Mouse (Mus musculus): ENCODE data around the gene Apoh. TPM values are rescaled to one million over a fixed set of nuclear protein-coding genes. Genes with fewer than 3 reads are reported as not detected.
A peak's percentile ranks its signal among the peaks of the same experiment; 100 is the strongest.

Apoh gene
- polyA plus RNA-seq, 1 experiment from 2014 or later, result not detected

GRCm38 (mm10) chr11:108301796-108302490, 41.2 kb upstream of the Apoh start:
- Histone ChIP-seq H3K9me3 (ENCODE audit: control insufficient read depth, low read length) (no peaks in the 10 kb centered on the region), H3K27me3 (ENCODE audit: control insufficient read depth, insufficient read depth, low read length) (no peaks in the 10 kb centered on the region), H3K4me3 (ENCODE audit: low read length) (no peak overlapping the region), H3K36me3 (ENCODE audit: control insufficient read depth, insufficient read depth, low read length) (no peaks in the 10 kb centered on the region), H3K9ac (ENCODE audit: low read depth, low read length) (no peak overlapping the region), H3K4me1 (ENCODE audit: control insufficient read depth, insufficient read depth, low read length) (peaks cover 23% of the 10 kb centered on the region), H3K27ac (ENCODE audit: low read depth, low read length) (no peak overlapping the region), H3K4me2 (replicated peaks; ENCODE audit: low read depth, low read length) (no peak overlapping the region)
- peak; percentile 59 for ATAC-seq (ENCODE audit: low FRiP score, low TSS enrichment)
- WGBS, result 36% methylated on average over 10 of the region's 10 CpGs

- no peak for ATAC-seq (ENCODE audit: low FRiP score, low TSS enrichment)
- Histone ChIP-seq H3K36me3 (ENCODE audit: control insufficient read depth, insufficient read depth, low read length) (no peaks in the 10 kb centered on the region), H3K4me1 (ENCODE audit: control insufficient read depth, insufficient read depth, low read length) (peaks cover 23% of the 10 kb centered on the region), H3K4me2 (replicated peaks; ENCODE audit: low read depth, low read length) (no peak overlapping the region), H3K9ac (ENCODE audit: low read depth, low read length) (no peak overlapping the region), H3K27ac (ENCODE audit: low read depth, low read length) (no peak overlapping the region), H3K27me3 (ENCODE audit: control insufficient read depth, insufficient read depth, low read length) (no peaks in the 10 kb centered on the region), H3K9me3 (ENCODE audit: control insufficient read depth, low read length) (no peaks in the 10 kb centered on the region), H3K4me3 (ENCODE audit: low read length) (no peak overlapping the region)
- 90% methylated on average over 4 of the region's 4 CpGs for WGBS
These were observed 39.4 kb upstream of the Apoh start for GRCm38 (mm10) chr11:108303787-108304186.

GRCm38 (mm10) chr11:108307258-108307657, 35.9 kb upstream of the Apoh start:
- Histone ChIP-seq H3K9me3 (ENCODE audit: control insufficient read depth, low read length) (no peaks in the 10 kb centered on the region), H3K9ac (ENCODE audit: low read depth, low read length) (no peak overlapping the region), H3K4me3 (ENCODE audit: low read length) (no peak overlapping the region), H3K27me3 (ENCODE audit: control insufficient read depth, insufficient read depth, low read length) (no peaks in the 10 kb centered on the region), H3K4me2 (replicated peaks; ENCODE audit: low read depth, low read length) (no peak overlapping the region), H3K4me1 (ENCODE audit: control insufficient read depth, insufficient read depth, low read length) (peaks cover 10% of the 10 kb centered on the region), H3K27ac (ENCODE audit: low read depth, low read length) (no peak overlapping the region), H3K36me3 (ENCODE audit: control insufficient read depth, insufficient read depth, low read length) (no peaks in the 10 kb centered on the region)
- ATAC-seq (ENCODE audit: low FRiP score, low TSS enrichment), result no peak
- WGBS, result 67% methylated on average over 7 of the region's 7 CpGs

- H3K9me3 ChIP-seq (ENCODE audit: control insufficient read depth, low read length), result no peaks in the 10 kb centered on the region
- H3K4me3 ChIP-seq (ENCODE audit: low read length), result no peak overlapping the region
- H3K27me3 ChIP-seq (ENCODE audit: control insufficient read depth, insufficient read depth, low read length), result no peaks in the 10 kb centered on the region
- peaks cover 9% of the 10 kb centered on the region; the same call in 1 of the 2 replicates for H3K4me1 ChIP-seq (ENCODE audit: control insufficient read depth, insufficient read depth, low read length)
- H3K27ac ChIP-seq (ENCODE audit: low read depth, low read length), result no peak overlapping the region
- no peak for ATAC-seq (ENCODE audit: low FRiP score, low TSS enrichment)
- no peak overlapping the region for H3K9ac ChIP-seq (ENCODE audit: low read depth, low read length)
- H3K36me3 ChIP-seq (ENCODE audit: control insufficient read depth, insufficient read depth, low read length), result no peaks in the 10 kb centered on the region
- WGBS, result 97% methylated on average over 5 of the region's 5 CpGs
- H3K4me2 ChIP-seq (replicated peaks; ENCODE audit: low read depth, low read length), result no peak overlapping the region
These were observed 34.9 kb upstream of the Apoh start for GRCm38 (mm10) chr11:108308253-108308652.

- no peak overlapping the region for H3K9ac ChIP-seq (ENCODE audit: low read depth, low read length)
- no peak for ATAC-seq (ENCODE audit: low FRiP score, low TSS enrichment)
- 45% methylated on average over 5 of the region's 5 CpGs for WGBS
These were observed 33.4 kb upstream of the Apoh start for GRCm38 (mm10) chr11:108309791-108310190.

GRCm38 (mm10) chr11:108311912-108312311, 31.2 kb upstream of the Apoh start:
- H3K27me3 ChIP-seq (ENCODE audit: control insufficient read depth, insufficient read depth, low read length), result no peaks in the 10 kb centered on the region
- H3K36me3 ChIP-seq (ENCODE audit: control insufficient read depth, insufficient read depth, low read length), result no peaks in the 10 kb centered on the region
- no peak for ATAC-seq (ENCODE audit: low FRiP score, low TSS enrichment)
- H3K9me3 ChIP-seq (ENCODE audit: control insufficient read depth, low read length), result no peaks in the 10 kb centered on the region
- H3K27ac ChIP-seq (ENCODE audit: low read depth, low read length), result no peak overlapping the region
- H3K4me1 ChIP-seq (ENCODE audit: control insufficient read depth, insufficient read depth, low read length), result peaks cover 9% of the 10 kb centered on the region; the same call in 1 of the 2 replicates
- H3K4me2 ChIP-seq (replicated peaks; ENCODE audit: low read depth, low read length), result no peak overlapping the region
- WGBS, result 38% methylated on average over 2 of the region's 2 CpGs
- H3K9ac ChIP-seq (ENCODE audit: low read depth, low read length), result no peak overlapping the region
- H3K4me3 ChIP-seq (ENCODE audit: low read length), result no peak overlapping the region

More at GRCm38 (mm10) chr11:108309791-108310190, 33.4 kb upstream of the Apoh start:
- H3K27ac ChIP-seq (ENCODE audit: low read depth, low read length), result no peak overlapping the region
- peaks cover 9% of the 10 kb centered on the region; the same call in 1 of the 2 replicates for H3K4me1 ChIP-seq (ENCODE audit: control insufficient read depth, insufficient read depth, low read length)
- H3K36me3 ChIP-seq (ENCODE audit: control insufficient read depth, insufficient read depth, low read length), result no peaks in the 10 kb centered on the region
- H3K27me3 ChIP-seq (ENCODE audit: control insufficient read depth, insufficient read depth, low read length), result no peaks in the 10 kb centered on the region
- no peaks in the 10 kb centered on the region for H3K9me3 ChIP-seq (ENCODE audit: control insufficient read depth, low read length)
- H3K4me3 ChIP-seq (ENCODE audit: low read length), result no peak overlapping the region
- no peak overlapping the region for H3K4me2 ChIP-seq (replicated peaks; ENCODE audit: low read depth, low read length)

- Histone ChIP-seq H3K27me3 (ENCODE audit: control insufficient read depth, insufficient read depth, low read length) (no peaks in the 10 kb centered on the region), H3K4me3 (ENCODE audit: low read length) (no peak overlapping the region), H3K9me3 (ENCODE audit: control insufficient read depth, low read length) (no peaks in the 10 kb centered on the region), H3K36me3 (ENCODE audit: control insufficient read depth, insufficient read depth, low read length) (no peaks in the 10 kb centered on the region), H3K9ac (ENCODE audit: low read depth, low read length) (no peak overlapping the region), H3K4me2 (replicated peaks; ENCODE audit: low read depth, low read length) (no peak overlapping the region), H3K27ac (ENCODE audit: low read depth, low read length) (no peak overlapping the region), H3K4me1 (ENCODE audit: control insufficient read depth, insufficient read depth, low read length) (peaks cover 9% of the 10 kb centered on the region; the same call in 1 of the 2 replicates)
- WGBS, result 76% methylated on average over 5 of the region's 5 CpGs
- no peak for ATAC-seq (ENCODE audit: low FRiP score, low TSS enrichment)
These were observed 30.6 kb upstream of the Apoh start for GRCm38 (mm10) chr11:108312516-108312915.

- H3K4me3 ChIP-seq (ENCODE audit: low read length), result no peak overlapping the region
- H3K9ac ChIP-seq (ENCODE audit: low read depth, low read length), result no peak overlapping the region
- peaks cover 9% of the 10 kb centered on the region; the same call in 1 of the 2 replicates for H3K4me1 ChIP-seq (ENCODE audit: control insufficient read depth, insufficient read depth, low read length)
- H3K9me3 ChIP-seq (ENCODE audit: control insufficient read depth, low read length), result no peaks in the 10 kb centered on the region
- no peaks in the 10 kb centered on the region for H3K27me3 ChIP-seq (ENCODE audit: control insufficient read depth, insufficient read depth, low read length)
- ATAC-seq (ENCODE audit: low FRiP score, low TSS enrichment), result no peak
- no peak overlapping the region for H3K27ac ChIP-seq (ENCODE audit: low read depth, low read length)
- no peak overlapping the region for H3K4me2 ChIP-seq (replicated peaks; ENCODE audit: low read depth, low read length)
- no peaks in the 10 kb centered on the region for H3K36me3 ChIP-seq (ENCODE audit: control insufficient read depth, insufficient read depth, low read length)
- WGBS, result 79% methylated on average over 7 of the region's 7 CpGs
These were observed 27.4 kb upstream of the Apoh start for GRCm38 (mm10) chr11:108315736-108316135.

- Histone ChIP-seq H3K4me3 (ENCODE audit: low read length) (no peak overlapping the region), H3K27ac (ENCODE audit: low read depth, low read length) (no peak overlapping the region), H3K27me3 (ENCODE audit: control insufficient read depth, insufficient read depth, low read length) (no peaks in the 10 kb centered on the region), H3K36me3 (ENCODE audit: control insufficient read depth, insufficient read depth, low read length) (no peaks in the 10 kb centered on the region), H3K9ac (ENCODE audit: low read depth, low read length) (no peak overlapping the region), H3K9me3 (ENCODE audit: control insufficient read depth, low read length) (no peaks in the 10 kb centered on the region), H3K4me2 (replicated peaks; ENCODE audit: low read depth, low read length) (no peak overlapping the region), H3K4me1 (ENCODE audit: control insufficient read depth, insufficient read depth, low read length) (0 out of 2 replicates have a peak, but pooled peaks cover 13% of the 10 kb centered on the region)
- WGBS, result 78% methylated on average over 6 of the region's 6 CpGs
- ATAC-seq (ENCODE audit: low FRiP score, low TSS enrichment), result no peak
These were observed 25.3 kb upstream of the Apoh start for GRCm38 (mm10) chr11:108317878-108318277.
